Mouse (Mus musculus) liver, embryonic 13.5 days (tissue): ENCODE data around the gene Olfr31. TPM values are rescaled to one million over a fixed set of nuclear protein-coding genes. Genes with fewer than 3 reads are reported as not detected.

Source experiments
- ATAC-seq: fragments of 200-750 bp; cut with Nextera tagmentation; 2 replicates; pipeline ENCODE4 v1.8.0; 2017; ENCODE audit warnings: low read depth, mild to moderate bottlenecking, moderate number of reproducible peaks, moderate library complexity
- DNase-seq: peaks from one replicate; pipeline ENCODE4 v3.0.0; 2022
- H3K27ac ChIP-seq: fragments of 300-500 bp; sonication (generic); 2 replicates; pipeline ENCODE4 v1.5.1; 2015; ENCODE audit warnings: moderate library complexity, mild to moderate bottlenecking, inconsistent platforms
- H3K27me3 ChIP-seq: fragments of 300-500 bp; sonication (generic); 2 replicates; pipeline ENCODE4 v1.6.1; 2015; ENCODE audit warnings: mild to moderate bottlenecking, inconsistent platforms
- H3K36me3 ChIP-seq: fragments of 300-500 bp; sonication (generic); 2 replicates; pipeline ENCODE4 v1.6.1; 2015; ENCODE audit warnings: mild to moderate bottlenecking, inconsistent platforms
- H3K4me1 ChIP-seq: fragments of 300-500 bp; sonication (generic); replicated peaks from 2 replicates; pipeline ENCODE4 v1.6.1; 2015; ENCODE audit warnings: inconsistent platforms
- H3K4me2 ChIP-seq: fragments of 300-500 bp; sonication (generic); 2 replicates; pipeline ENCODE4 v1.6.1; 2015; ENCODE audit warnings: inconsistent platforms, mild to moderate bottlenecking, moderate library complexity
- H3K4me3 ChIP-seq: fragments of 300-500 bp; sonication (generic); replicated peaks from 2 replicates; pipeline ENCODE4 v1.5.1; 2015; ENCODE audit warnings: mild to moderate bottlenecking, inconsistent platforms
- H3K9ac ChIP-seq: fragments of 300-500 bp; sonication (generic); 2 replicates; pipeline ENCODE4 v1.6.1; 2015; ENCODE audit warnings: mild to moderate bottlenecking, inconsistent platforms
- H3K9me3 ChIP-seq: fragments of 300-500 bp; sonication (generic); replicated peaks from 2 replicates; pipeline ENCODE4 v1.6.1; 2016; ENCODE audit warnings: inconsistent platforms
- WGBS: fragments of 180-500 bp; shearing (Covaris S2); methylation state at CpG from one replicate; pipeline ENCODE4 v1.1.7; 2015; ENCODE audit not compliant: insufficient replicate concordance; 5-methylcytosine and 5-hydroxymethylcytosine counted together
- polyA plus RNA-seq: library from polyadenylated mRNA; unstranded; fragments of >200 nt; fragmentation: Nextera tagmentation; extraction: Ambion mirVana; gene quantifications from 2 replicates; pipeline ENCODE4 v1.2.1, GENCODE M21; 2015

The Olfr31 gene
- polyA plus RNA-seq, result not detected in 2 replicates

GRCm38 (mm10) chr14:14322528-14322927 is at the start of gene Olfr31:
Olfr31 (plus strand) TSS chr14:14322828.
- Histone ChIP-seq H3K4me1 (no peaks in the 10 kb centered on the region), H3K9me3 (no peaks in the 10 kb centered on the region; the same call in 1 of the 2 replicates), H3K36me3 (no peaks in the 10 kb centered on the region), H3K27me3 (no peaks in the 10 kb centered on the region), H3K27ac (no peak within 1 kb of the TSS), H3K9ac (no peak within 1 kb of the TSS), H3K4me2 (no peak within 1 kb of the TSS), H3K4me3 (no peak within 1 kb of the TSS)
- DNase-seq (no peak), ATAC-seq (no peak)

DNA sequence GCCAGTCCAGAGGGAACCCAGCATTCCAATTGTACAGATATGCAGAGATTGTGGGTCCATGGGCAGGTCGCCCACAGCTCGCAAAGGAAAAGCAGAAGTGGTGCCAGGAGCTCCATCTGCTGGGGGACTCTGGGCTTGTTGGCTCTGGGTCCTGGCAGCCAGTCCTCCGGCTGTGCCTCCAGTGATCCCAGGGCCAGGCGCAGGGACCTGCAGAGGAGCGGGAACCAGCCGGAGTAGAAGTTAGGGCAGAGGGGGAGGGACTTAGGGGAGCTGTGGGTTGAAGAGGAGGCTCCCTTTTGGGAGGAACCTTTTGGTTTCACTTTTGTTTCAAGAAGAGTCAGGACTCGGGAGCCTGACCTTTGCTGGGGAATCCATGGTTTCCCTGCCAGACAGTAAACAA is 28.2 kb upstream of the Olfr31 start:
- Histone ChIP-seq H3K4me2 (no peak overlapping the region), H3K4me1 (no peaks in the 10 kb centered on the region), H3K4me3 (no peak overlapping the region), H3K27ac (no peak overlapping the region), H3K27me3 (no peaks in the 10 kb centered on the region), H3K36me3 (no peaks in the 10 kb centered on the region), H3K9ac (no peak overlapping the region), H3K9me3 (no peaks in the 10 kb centered on the region)
- ATAC-seq (no peak), DNase-seq (no peak)
- 38% methylated on average over 7 of the region's 7 CpGs for WGBS

- H3K4me1 ChIP-seq, result no peaks in the 10 kb centered on the region
- no peak overlapping the region for H3K4me3 ChIP-seq
- H3K27ac ChIP-seq, result no peak overlapping the region
- H3K9me3 ChIP-seq, result no peaks in the 10 kb centered on the region
- WGBS, result 39% methylated on average over 16 of the region's 16 CpGs
- H3K36me3 ChIP-seq, result no peaks in the 10 kb centered on the region
- H3K4me2 ChIP-seq, result no peak overlapping the region
- no peak overlapping the region for H3K9ac ChIP-seq
- no peaks in the 10 kb centered on the region for H3K27me3 ChIP-seq
- ATAC-seq (no peak), DNase-seq (no peak)
Observed at GRCm38 (mm10) chr14:14308938-14309337, 13.7 kb upstream of the Olfr31 start.

DNA sequence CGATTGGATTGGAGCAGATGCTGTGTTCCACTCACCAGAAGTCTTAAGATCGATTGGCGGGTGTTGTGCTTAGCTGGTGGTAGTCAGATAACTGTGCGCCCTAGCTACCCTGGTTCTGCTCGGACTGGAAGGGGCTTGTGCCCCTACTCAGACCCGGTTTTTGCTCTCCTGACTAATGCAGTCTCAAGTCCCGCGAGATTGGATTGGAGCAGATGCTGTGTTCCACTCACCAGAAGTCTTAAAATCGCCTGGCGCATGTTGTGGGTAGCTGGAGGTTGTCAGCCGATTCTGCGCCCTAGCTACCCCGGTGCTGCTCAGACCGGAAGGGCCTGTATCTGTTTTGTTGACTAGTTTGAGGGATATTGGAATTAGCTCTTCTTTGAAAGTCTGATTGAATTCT is 13.2 kb upstream of the Olfr31 start:
- DNase-seq (no peak), ATAC-seq (no peak)
- no peak overlapping the region for H3K27ac ChIP-seq
- H3K4me3 ChIP-seq, result no peak overlapping the region
- H3K9ac ChIP-seq, result no peak overlapping the region
- no peaks in the 10 kb centered on the region for H3K9me3 ChIP-seq
- H3K4me1 ChIP-seq, result no peaks in the 10 kb centered on the region
- H3K36me3 ChIP-seq, result no peaks in the 10 kb centered on the region
- no peaks in the 10 kb centered on the region for H3K27me3 ChIP-seq
- 46% methylated on average over 14 of the region's 14 CpGs for WGBS
- no peak overlapping the region for H3K4me2 ChIP-seq

DNA sequence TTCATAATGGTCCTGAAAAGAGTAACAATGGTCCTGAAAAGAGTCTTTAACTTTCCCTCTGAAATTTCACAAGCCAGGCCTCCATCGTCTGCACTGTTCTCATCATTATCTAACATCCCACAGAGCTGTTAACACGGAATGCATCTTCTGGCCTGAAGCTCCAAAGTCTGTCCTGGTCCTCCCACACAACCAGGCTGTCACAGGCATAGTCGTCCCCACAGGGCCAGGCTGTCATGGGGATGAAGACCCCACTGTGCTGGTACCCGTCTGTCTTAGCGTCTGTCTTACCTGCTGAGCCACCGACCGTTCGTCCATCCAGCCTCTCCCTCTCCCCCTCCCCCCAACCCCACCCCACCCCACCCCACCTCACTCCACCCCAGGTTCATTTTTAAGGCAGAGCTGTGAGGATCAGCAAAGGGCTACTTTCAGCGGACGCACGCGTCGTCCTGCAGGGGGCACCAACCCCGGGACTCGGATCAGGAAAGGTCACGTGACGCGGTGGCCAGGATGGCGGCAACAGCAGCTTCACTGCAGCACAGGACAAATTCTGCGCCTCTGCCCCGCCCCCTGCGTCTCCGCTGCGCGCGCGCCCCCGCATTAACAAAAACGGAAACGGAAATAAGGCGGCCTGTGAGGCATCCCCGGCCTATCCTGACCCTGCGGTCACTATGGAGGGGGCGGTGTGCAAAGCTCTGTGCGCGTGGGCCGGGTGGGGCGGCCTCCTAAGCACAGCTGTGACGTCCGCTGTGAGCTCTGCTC is 22.7 kb downstream of the Olfr31 start:
- no peaks in the 10 kb centered on the region for H3K27me3 ChIP-seq
- peak overlapping the region; percentile 26; the same call in 1 of the 2 replicates for H3K9ac ChIP-seq
- ATAC-seq (peak; percentile 79), DNase-seq (peak; percentile 70)
- peak overlapping the region; percentile 61 for H3K4me3 ChIP-seq
- 5% methylated on average over 40 of the region's 40 CpGs for WGBS
- H3K27ac ChIP-seq, result peak overlapping the region; percentile 69
- peaks cover 17% of the 10 kb centered on the region for H3K36me3 ChIP-seq
- H3K4me1 ChIP-seq, result peaks cover 13% of the 10 kb centered on the region
- peak overlapping the region; percentile 76 for H3K4me2 ChIP-seq
- peaks cover 36% of the 10 kb centered on the region for H3K9me3 ChIP-seq

- peaks cover 45% of the 10 kb centered on the region for H3K9me3 ChIP-seq
- ATAC-seq (peak; percentile 49), DNase-seq (peak; percentile 46)
- H3K4me2 ChIP-seq, result peak within 1 kb of the TSS; percentile 76
- H3K27ac ChIP-seq, result peak within 1 kb of the TSS; percentile 69
- WGBS, result 1% methylated on average over 55 of the region's 69 CpGs
- peaks cover 26% of the 10 kb centered on the region for H3K36me3 ChIP-seq
- no peaks in the 10 kb centered on the region for H3K27me3 ChIP-seq
- H3K9ac ChIP-seq, result peak within 1 kb of the TSS; percentile 26
- H3K4me1 ChIP-seq, result peaks cover 13% of the 10 kb centered on the region
- peak within 1 kb of the TSS; percentile 61 for H3K4me3 ChIP-seq
Observed at GRCm38 (mm10) chr14:14345948-14346812, 23.6 kb downstream of the Olfr31 start, which contains the start of gene Il3ra. Il3ra (plus strand) TSS chr14:14346275.

DNA sequence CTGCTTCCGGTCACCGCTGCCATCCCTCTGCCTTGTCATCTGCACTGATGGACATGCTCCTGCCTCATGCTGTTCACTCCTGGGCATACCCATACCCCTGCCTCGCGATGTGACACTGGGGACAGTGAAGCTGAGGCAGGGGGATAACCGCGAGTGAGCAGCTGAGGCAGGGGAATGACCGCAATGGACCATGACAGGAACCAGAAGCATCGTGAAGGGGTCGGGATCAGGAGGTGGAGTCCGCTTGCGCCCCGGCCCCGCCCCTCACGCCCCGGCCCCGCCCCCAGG is 24.1 kb downstream of the Olfr31 start:
- Histone ChIP-seq H3K36me3 (peaks cover 30% of the 10 kb centered on the region), H3K27me3 (no peaks in the 10 kb centered on the region), H3K4me2 (peak overlapping the region; percentile 76), H3K4me1 (peaks cover 13% of the 10 kb centered on the region), H3K4me3 (peak overlapping the region; percentile 61), H3K9ac (no peak overlapping the region), H3K9me3 (peaks cover 51% of the 10 kb centered on the region), H3K27ac (no peak overlapping the region)
- ATAC-seq (peak; percentile 18; the same call in 1 of the 2 replicates), DNase-seq (no peak)
- 26% methylated on average over 16 of the region's 16 CpGs for WGBS

- H3K9ac ChIP-seq, result no peak overlapping the region
- no peak overlapping the region for H3K27ac ChIP-seq
- no peak for ATAC-seq
- H3K27me3 ChIP-seq, result no peaks in the 10 kb centered on the region
- peaks cover 30% of the 10 kb centered on the region for H3K36me3 ChIP-seq
- H3K9me3 ChIP-seq, result peaks cover 56% of the 10 kb centered on the region
- peaks cover 13% of the 10 kb centered on the region for H3K4me1 ChIP-seq
- DNase-seq, result peak; percentile 22
- peak overlapping the region; percentile 76 for H3K4me2 ChIP-seq
- H3K4me3 ChIP-seq, result peak overlapping the region; percentile 61
- WGBS, result 60% methylated on average over 17 of the region's 17 CpGs
Observed at GRCm38 (mm10) chr14:14347151-14347835, 24.7 kb downstream of the Olfr31 start.

- ATAC-seq (no peak), DNase-seq (peak; percentile 18)
- peaks cover 13% of the 10 kb centered on the region for H3K4me1 ChIP-seq
- H3K4me2 ChIP-seq, result no peak overlapping the region
- no peak overlapping the region for H3K4me3 ChIP-seq
- peaks cover 61% of the 10 kb centered on the region for H3K9me3 ChIP-seq
- no peak overlapping the region for H3K9ac ChIP-seq
- 84% methylated on average over 14 of the region's 14 CpGs for WGBS
- H3K36me3 ChIP-seq, result peaks cover 30% of the 10 kb centered on the region
- H3K27me3 ChIP-seq, result no peaks in the 10 kb centered on the region
- H3K27ac ChIP-seq, result no peak overlapping the region
Observed at GRCm38 (mm10) chr14:14347836-14348621, 25.4 kb downstream of the Olfr31 start.

- Histone ChIP-seq H3K9ac (no peak overlapping the region), H3K9me3 (peaks cover 64% of the 10 kb centered on the region), H3K4me2 (no peak overlapping the region), H3K27me3 (no peaks in the 10 kb centered on the region), H3K4me3 (no peak overlapping the region), H3K27ac (no peak overlapping the region), H3K4me1 (peaks cover 13% of the 10 kb centered on the region), H3K36me3 (peaks cover 30% of the 10 kb centered on the region)
- DNase-seq, result no peak
- WGBS, result 91% methylated on average over 26 of the region's 26 CpGs
- no peak for ATAC-seq
Observed at GRCm38 (mm10) chr14:14348674-14349401, 26.2 kb downstream of the Olfr31 start.
